Mouse (Mus musculus) limb, embryonic 11.5 days (tissue): ENCODE data around the gene Gm10392. TPM values are rescaled to one million over a fixed set of nuclear protein-coding genes. Genes with fewer than 3 reads are reported as not detected.

Experiments used
- ATAC-seq: fragments of 200-750 bp; cut with Nextera tagmentation; 2 replicates; pipeline ENCODE4 v1.8.0; 2017; ENCODE audit warnings: low read depth; ENCODE audit not compliant: insufficient number of reproducible peaks, low FRiP score, low TSS enrichment
- DNase-seq: peaks from one replicate; pipeline ENCODE4 v3.0.0-alpha.2; 2015; ENCODE audit warnings: low spot score
- H3K27ac ChIP-seq: fragments of 300-500 bp; sonication (generic); replicated peaks from 2 replicates; pipeline ENCODE4 v1.5.1; 2014; ENCODE audit warnings: low read depth, mild to moderate bottlenecking, low read length
- H3K27me3 ChIP-seq: fragments of 300-500 bp; sonication (generic); 2 replicates; pipeline ENCODE4 v1.6.1; 2014; ENCODE audit warnings: mild to moderate bottlenecking, low read length, mixed read lengths; ENCODE audit not compliant: control insufficient read depth, insufficient read depth
- H3K36me3 ChIP-seq: fragments of 300-500 bp; sonication (generic); 2 replicates; pipeline ENCODE4 v1.6.1; 2014; ENCODE audit warnings: mild to moderate bottlenecking, low read length, moderate library complexity, mixed read lengths; ENCODE audit not compliant: control insufficient read depth, insufficient read depth
- H3K4me1 ChIP-seq: fragments of 300-500 bp; sonication (generic); 2 replicates; pipeline ENCODE4 v1.6.1; 2014; ENCODE audit warnings: low read length, mixed read lengths; ENCODE audit not compliant: control insufficient read depth, insufficient read depth
- H3K4me2 ChIP-seq: fragments of 300-500 bp; sonication (generic); 2 replicates; pipeline ENCODE4 v1.6.1; 2014; ENCODE audit warnings: low read depth, mild to moderate bottlenecking, moderate library complexity; ENCODE audit not compliant: severe bottlenecking
- H3K4me3 ChIP-seq: fragments of 300-500 bp; sonication (generic); 2 replicates; pipeline ENCODE4 v1.5.1; 2014; ENCODE audit warnings: low read depth, low read length
- H3K9ac ChIP-seq: fragments of 300-500 bp; sonication (generic); 2 replicates; pipeline ENCODE4 v1.6.1; 2014; ENCODE audit warnings: mild to moderate bottlenecking, low read length
- H3K9me3 ChIP-seq: fragments of 300-500 bp; sonication (generic); 2 replicates; pipeline ENCODE4 v1.6.1; 2016; ENCODE audit warnings: low read length; ENCODE audit not compliant: control insufficient read depth
- WGBS: fragments of 180-500 bp; shearing (Covaris S2); extraction: QIAGEN DNeasy Blood & Tissue Kit; methylation state at CpG from one replicate; pipeline ENCODE4 v1.1.7; 2014; 5-methylcytosine and 5-hydroxymethylcytosine counted together
- polyA plus RNA-seq: library from polyadenylated mRNA; unstranded; fragments of >200 nt; fragmentation: Nextera tagmentation; extraction: Ambion mirVana; gene quantifications from 2 replicates; pipeline ENCODE4 v1.2.1, GENCODE M21; 2014

The Gm10392 gene
- polyA plus RNA-seq, 1 experiment from 2014 or later = not detected

GRCm38 (mm10) chr11:77518051-77518798 is 773 bp downstream of the Gm10392 start:
- no peak overlapping the region for H3K4me3 ChIP-seq
- no peaks in the 10 kb centered on the region for H3K36me3 ChIP-seq
- no peaks in the 10 kb centered on the region; the same call in 1 of the 2 replicates for H3K9me3 ChIP-seq
- DNase-seq (no peak), ATAC-seq (no peak)
- H3K27ac ChIP-seq = no peak overlapping the region
- no peak overlapping the region for H3K4me2 ChIP-seq
- H3K27me3 ChIP-seq = peaks cover 19% of the 10 kb centered on the region
- peaks cover 17% of the 10 kb centered on the region for H3K4me1 ChIP-seq
- 78% methylated on average over 27 of the region's 27 CpGs for WGBS
- no peak overlapping the region for H3K9ac ChIP-seq

- Histone ChIP-seq H3K4me2 (no peak overlapping the region), H3K4me3 (no peak overlapping the region), H3K4me1 (peaks cover 22% of the 10 kb centered on the region), H3K9me3 (no peaks in the 10 kb centered on the region; the same call in 1 of the 2 replicates), H3K9ac (no peak overlapping the region), H3K27me3 (peaks cover 19% of the 10 kb centered on the region), H3K27ac (no peak overlapping the region), H3K36me3 (no peaks in the 10 kb centered on the region)
- no peak for ATAC-seq
- 55% methylated on average over 5 of the region's 5 CpGs for WGBS
- DNase-seq = no peak
Observed at GRCm38 (mm10) chr11:77516553-77517425, 2.2 kb downstream of the Gm10392 start.

- WGBS = 6% methylated on average over 39 of the region's 39 CpGs
- DNase-seq (peak; percentile 46), ATAC-seq (no peak)
- H3K4me1 ChIP-seq = peaks cover 22% of the 10 kb centered on the region
- peak within 1 kb of the TSS; percentile 45 for H3K4me3 ChIP-seq
- peaks cover 19% of the 10 kb centered on the region for H3K27me3 ChIP-seq
- no peak within 1 kb of the TSS for H3K27ac ChIP-seq
- no peaks in the 10 kb centered on the region; the same call in 1 of the 2 replicates for H3K9me3 ChIP-seq
- peak within 1 kb of the TSS; percentile 92 for H3K4me2 ChIP-seq
- H3K36me3 ChIP-seq = no peaks in the 10 kb centered on the region
- H3K9ac ChIP-seq = peak within 1 kb of the TSS; percentile 53; the same call in 1 of the 2 replicates
Observed at GRCm38 (mm10) chr11:77515637-77516552, 3.1 kb downstream of the Gm10392 start, which contains the start of gene Trp53i13. Trp53i13 (minus strand) TSS chr11:77515980.

GRCm38 (mm10) chr11:77514832-77515636 is 4.0 kb downstream of the Gm10392 start, which contains the start of gene Abhd15:
Abhd15 (plus strand) TSS chr11:77515121.
- 0 out of 2 replicates have a peak, but pooled peaks have one; percentile 12 for ATAC-seq
- under 1% methylated on average over 69 of the region's 72 CpGs for WGBS
- Histone ChIP-seq H3K9ac (peak within 1 kb of the TSS; percentile 53; the same call in 1 of the 2 replicates), H3K4me3 (peak within 1 kb of the TSS; percentile 45), H3K36me3 (no peaks in the 10 kb centered on the region), H3K9me3 (no peaks in the 10 kb centered on the region; the same call in 1 of the 2 replicates), H3K27ac (no peak within 1 kb of the TSS), H3K27me3 (peaks cover 19% of the 10 kb centered on the region), H3K4me1 (peaks cover 22% of the 10 kb centered on the region), H3K4me2 (peak within 1 kb of the TSS; percentile 92)
- peak; percentile 80 for DNase-seq

- Histone ChIP-seq H3K4me3 (peak overlapping the region; percentile 45), H3K9ac (no peak overlapping the region; the same call in 1 of the 2 replicates), H3K9me3 (no peaks in the 10 kb centered on the region; the same call in 1 of the 2 replicates), H3K4me1 (peaks cover 22% of the 10 kb centered on the region), H3K36me3 (no peaks in the 10 kb centered on the region), H3K27ac (no peak overlapping the region), H3K27me3 (peaks cover 19% of the 10 kb centered on the region), H3K4me2 (peak overlapping the region; percentile 92)
- WGBS = 4% methylated on average over 19 of the region's 19 CpGs
- DNase-seq (no peak), ATAC-seq (no peak)
Observed at GRCm38 (mm10) chr11:77514281-77514831, 4.6 kb downstream of the Gm10392 start.

- Histone ChIP-seq H3K9ac (0 out of 2 replicates have a peak overlapping the region, but pooled peaks have one; percentile 45), H3K4me2 (peak overlapping the region; percentile 92), H3K4me1 (peaks cover 22% of the 10 kb centered on the region), H3K4me3 (peak overlapping the region; percentile 40), H3K27me3 (peaks cover 19% of the 10 kb centered on the region), H3K9me3 (no peaks in the 10 kb centered on the region; the same call in 1 of the 2 replicates), H3K27ac (no peak overlapping the region), H3K36me3 (no peaks in the 10 kb centered on the region)
- DNase-seq (no peak), ATAC-seq (no peak)
- WGBS = 6% methylated on average over 10 of the region's 10 CpGs
Observed at GRCm38 (mm10) chr11:77513811-77514170, 5.2 kb downstream of the Gm10392 start.
